Mouse (Mus musculus): ENCODE data around the gene Tasp1. TPM values are rescaled to one million over a fixed set of nuclear protein-coding genes. Genes with fewer than 3 reads are reported as not detected.
"Not testable (repeated sequence)": the region's sequence is repeated elsewhere in the genome, so short reads cannot be mapped to it uniquely, and the experiment has no call there.

Gene Tasp1
- total RNA-seq, 2 experiments from 2014 or later = 5.2 to 6.7 TPM

DNA sequence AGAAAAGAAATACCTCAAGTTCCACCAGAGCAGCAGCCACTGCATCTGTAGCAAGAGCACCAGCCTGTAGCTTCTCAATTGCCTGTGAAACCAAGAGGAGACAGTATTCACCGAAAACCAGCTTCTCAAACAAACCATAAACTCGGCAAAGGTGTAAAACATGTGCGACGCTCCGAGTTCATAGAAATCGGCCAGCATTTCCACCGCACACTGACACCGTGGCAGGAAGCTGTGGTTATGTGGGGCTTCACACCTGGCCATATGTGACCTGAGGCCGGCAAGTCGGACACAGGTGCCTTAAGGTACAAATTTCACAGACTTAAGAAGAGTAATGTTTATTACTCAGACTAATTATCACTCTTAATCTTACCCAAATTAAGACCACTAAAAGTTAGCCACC, 24.5 kb downstream of the Tasp1 start:
- DNase-seq = no peak
- Histone ChIP-seq H3K4me3 (no peak overlapping the region), H3K27ac (no peak overlapping the region)
- intact Hi-C loops (cut with DNase I) = no loop called here
- no peak for TF ChIP-seq CTCF (IDR thresholded peaks at IDR 0.05)

DNA sequence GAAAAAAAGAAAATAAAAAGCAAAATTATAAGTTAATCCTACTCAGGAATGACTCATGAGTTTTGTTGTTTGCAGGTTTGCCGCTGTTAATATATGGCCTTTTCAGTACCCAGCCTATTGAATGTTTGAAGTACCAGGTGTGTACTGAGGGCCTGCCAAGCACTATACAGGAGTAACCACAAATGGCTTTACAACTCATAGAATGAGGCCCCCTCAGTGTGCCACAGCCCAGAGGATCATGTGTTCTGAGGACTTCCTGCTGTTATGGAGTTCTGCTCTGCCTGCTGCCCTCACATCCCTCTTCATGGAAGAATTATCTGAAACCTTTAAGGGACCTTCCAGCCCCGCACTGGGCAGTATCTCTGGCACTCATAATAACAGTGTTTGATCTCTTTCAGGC, 29.1 kb downstream of the Tasp1 start:
- TF ChIP-seq CTCF (IDR thresholded peaks at IDR 0.05) = no peak
- intact Hi-C loops (cut with DNase I) = no loop called here
- H3K4me3 ChIP-seq = no peak overlapping the region
- DNase-seq = no peak
- no peak overlapping the region for H3K27ac ChIP-seq

DNA sequence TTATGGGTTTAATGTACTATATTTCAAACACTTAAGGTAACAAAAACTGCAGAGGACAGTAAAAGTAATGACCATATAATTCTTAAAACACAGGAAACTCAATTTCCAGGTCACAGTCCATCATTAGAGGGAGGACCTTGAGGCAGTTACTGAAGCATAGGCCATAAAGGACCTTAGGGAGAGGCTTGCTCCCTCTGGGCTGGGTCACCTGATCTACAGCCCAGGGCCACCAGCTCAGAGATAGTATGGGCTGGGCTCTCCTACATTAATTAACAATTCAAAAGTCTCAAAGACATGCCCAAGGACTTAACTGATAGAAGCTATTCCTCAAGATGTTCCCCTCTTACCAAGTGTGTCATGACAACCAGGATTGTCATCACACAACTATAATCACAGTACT, 29.8 kb downstream of the Tasp1 start:
- intact Hi-C loops (cut with DNase I) = no loop called here
- H3K27ac ChIP-seq = no peak overlapping the region
- no peak for TF ChIP-seq CTCF (IDR thresholded peaks at IDR 0.05)

DNA sequence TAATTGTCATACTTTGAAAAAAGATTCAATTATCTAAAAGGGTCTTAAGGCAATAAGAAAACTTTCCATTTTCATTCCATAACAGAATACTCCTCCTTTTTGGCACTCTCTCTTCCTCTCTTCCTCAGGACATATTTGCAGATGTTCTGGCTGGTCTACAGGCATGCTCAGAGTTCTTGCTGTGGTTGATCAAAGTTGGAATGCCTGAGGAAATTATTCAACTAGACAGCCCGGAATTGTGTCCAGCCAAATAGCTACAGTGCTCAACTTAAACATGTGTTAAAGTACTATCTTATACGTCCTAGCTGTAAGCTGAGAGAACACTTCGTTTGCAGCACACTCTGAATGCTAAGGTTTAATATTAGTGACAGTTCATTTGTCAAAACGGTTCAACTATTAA, 41.7 kb downstream of the Tasp1 start:
- Histone ChIP-seq H3K27ac (no peak overlapping the region), H3K4me3 (no peak overlapping the region)
- intact Hi-C loops (cut with DNase I) = no loop called here
- no peak for DNase-seq
- TF ChIP-seq CTCF (IDR thresholded peaks at IDR 0.05) = no peak

More for the DNA sequence above, 29.8 kb downstream of the Tasp1 start:
- H3K4me3 ChIP-seq = no peak overlapping the region
- no peak for DNase-seq

DNA sequence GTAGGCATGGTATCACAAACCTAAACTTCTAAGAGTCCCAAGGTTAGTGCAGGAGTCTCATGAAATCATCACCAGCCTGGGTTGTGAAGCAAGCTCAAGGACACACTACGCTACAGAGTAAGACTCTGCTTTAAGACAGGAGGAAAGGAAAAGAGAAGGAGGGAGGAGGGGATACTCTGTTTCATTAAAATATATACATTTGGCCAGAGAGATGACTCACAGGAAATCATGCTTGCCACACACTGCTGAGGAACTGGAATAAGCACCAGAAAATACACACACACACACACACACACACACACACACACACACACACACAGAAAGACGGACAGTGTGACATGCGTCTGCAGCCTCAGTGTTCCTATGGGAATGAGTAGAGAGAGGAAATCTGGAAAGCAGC, 59.2 kb downstream of the Tasp1 start:
- no peak for TF ChIP-seq CTCF (IDR thresholded peaks at IDR 0.05)
- no peak for DNase-seq
- intact Hi-C loops (cut with DNase I) = no loop called here
- H3K27ac ChIP-seq = no peak overlapping the region
- H3K4me3 ChIP-seq = no peak overlapping the region

DNA sequence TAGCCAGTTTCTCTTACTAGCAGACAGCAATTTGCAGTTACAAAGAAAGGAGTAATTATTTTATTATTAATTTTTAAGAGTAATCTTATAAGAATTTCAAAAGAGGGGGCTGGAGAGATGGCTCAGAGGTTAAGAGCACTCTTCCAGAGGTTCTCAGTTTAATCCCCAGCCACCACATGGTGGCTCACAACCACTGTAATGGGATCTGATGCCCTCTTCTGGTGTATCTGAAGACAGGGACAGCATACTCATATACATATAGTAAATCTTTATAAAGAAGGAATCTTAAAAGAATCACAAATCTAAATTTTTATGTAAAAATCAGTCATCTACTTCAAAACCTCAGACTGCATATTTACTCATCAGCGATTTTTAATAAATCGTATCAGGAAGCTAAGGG, 68.4 kb downstream of the Tasp1 start:
- no peak overlapping the region for H3K4me3 ChIP-seq
- intact Hi-C loops (cut with DNase I) = no loop called here
- TF ChIP-seq CTCF (IDR thresholded peaks at IDR 0.05) = no peak
- no peak overlapping the region for H3K27ac ChIP-seq
- DNase-seq = no peak

DNA sequence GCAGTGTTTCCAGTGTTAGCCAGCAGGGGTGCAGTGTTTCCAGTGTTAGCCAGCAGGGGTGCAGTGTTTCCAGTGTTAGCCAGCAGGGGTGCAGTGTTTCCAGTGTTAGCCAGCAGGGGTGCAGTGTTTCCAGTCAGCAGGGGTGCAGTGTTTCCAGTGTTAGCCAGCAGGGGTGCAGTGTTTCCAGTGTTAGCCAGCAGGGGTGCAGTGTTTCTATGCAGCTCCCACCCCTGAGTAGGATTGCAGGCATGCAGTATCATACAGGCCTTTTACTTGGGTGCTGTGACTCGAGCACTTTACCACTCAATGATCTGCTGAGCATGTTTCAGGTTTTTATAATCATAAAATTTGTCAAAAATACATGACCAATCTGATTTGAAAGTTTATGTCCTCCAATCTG, 76.7 kb downstream of the Tasp1 start:
- H3K27ac ChIP-seq; H3K4me3 ChIP-seq; intact Hi-C loops (cut with DNase I); DNase-seq: not testable (repeated sequence)
- peak; percentile 10; the same call in 1 of the 2 replicates for TF ChIP-seq CTCF (IDR thresholded peaks at IDR 0.05)

DNA sequence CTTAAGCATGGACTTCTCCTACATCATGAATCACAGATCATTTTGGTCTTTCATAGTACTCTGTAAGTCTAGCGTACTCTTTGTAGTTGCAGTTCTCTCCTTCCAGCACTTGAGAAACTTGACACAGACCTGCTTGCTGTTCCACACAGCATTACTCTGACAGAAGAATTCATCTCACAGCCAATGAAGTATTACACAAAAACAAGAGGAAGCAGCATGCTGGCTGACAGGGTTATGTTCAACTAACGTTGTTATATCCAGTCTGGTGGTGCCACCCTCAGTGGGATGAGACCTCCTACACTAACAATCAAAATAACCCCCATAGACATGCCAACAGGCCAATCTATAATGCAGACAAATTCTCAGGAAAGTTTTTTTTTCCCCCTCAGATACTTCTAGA, 99.2 kb downstream of the Tasp1 start:
- no peak overlapping the region for H3K4me3 ChIP-seq
- H3K27ac ChIP-seq = no peak overlapping the region
- TF ChIP-seq CTCF (IDR thresholded peaks at IDR 0.05) = no peak
- DNase-seq = no peak
- intact Hi-C loops (cut with DNase I) = no loop called here

DNA sequence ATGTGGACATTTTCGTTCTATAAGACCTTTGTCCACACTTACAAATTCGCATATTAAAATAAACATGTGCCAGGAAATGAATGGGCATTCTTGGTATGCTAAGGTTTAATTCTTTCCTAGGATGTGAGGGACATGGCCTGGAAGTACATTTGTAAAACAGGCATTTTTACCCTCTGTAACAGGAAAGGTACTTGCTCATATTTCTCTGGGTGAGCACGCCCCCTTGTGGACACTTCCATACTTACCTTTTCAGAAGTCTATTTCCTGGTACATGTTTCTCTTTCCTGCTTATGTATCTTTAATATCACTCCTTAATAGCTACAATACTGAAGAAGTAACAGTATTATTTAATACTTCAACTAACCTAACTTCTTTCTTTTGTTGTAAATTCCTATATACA, 100.3 kb downstream of the Tasp1 start:
- no peak overlapping the region for H3K4me3 ChIP-seq
- intact Hi-C loops (cut with DNase I) = no loop called here
- TF ChIP-seq CTCF (IDR thresholded peaks at IDR 0.05) = peak; percentile 66
- peak; percentile 29 for DNase-seq
- H3K27ac ChIP-seq = no peak overlapping the region

DNA sequence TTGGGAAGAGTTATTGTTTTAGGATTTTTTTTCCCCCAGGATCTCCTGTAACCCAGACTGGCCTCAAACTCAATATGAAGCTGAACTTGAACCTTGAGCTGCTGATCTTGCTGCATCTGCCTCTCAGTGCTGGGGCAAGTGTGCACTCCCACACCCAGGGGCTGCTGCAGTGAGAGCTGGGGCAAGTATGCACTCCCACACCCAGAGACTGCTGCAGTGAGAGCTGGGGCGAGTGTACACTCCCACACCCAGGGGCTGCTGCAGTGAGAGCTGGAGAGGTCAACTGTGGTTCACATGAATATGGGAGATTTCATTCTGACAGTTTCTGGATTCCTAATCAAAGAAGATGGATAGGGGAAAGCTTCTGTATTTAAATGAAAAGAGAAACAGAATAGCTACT, 117.8 kb downstream of the Tasp1 start:
- Histone ChIP-seq H3K27ac (no peak overlapping the region), H3K4me3 (no peak overlapping the region)
- no peak for DNase-seq
- no peak for TF ChIP-seq CTCF (IDR thresholded peaks at IDR 0.05)
- intact Hi-C loops (cut with DNase I) = no loop called here

DNA sequence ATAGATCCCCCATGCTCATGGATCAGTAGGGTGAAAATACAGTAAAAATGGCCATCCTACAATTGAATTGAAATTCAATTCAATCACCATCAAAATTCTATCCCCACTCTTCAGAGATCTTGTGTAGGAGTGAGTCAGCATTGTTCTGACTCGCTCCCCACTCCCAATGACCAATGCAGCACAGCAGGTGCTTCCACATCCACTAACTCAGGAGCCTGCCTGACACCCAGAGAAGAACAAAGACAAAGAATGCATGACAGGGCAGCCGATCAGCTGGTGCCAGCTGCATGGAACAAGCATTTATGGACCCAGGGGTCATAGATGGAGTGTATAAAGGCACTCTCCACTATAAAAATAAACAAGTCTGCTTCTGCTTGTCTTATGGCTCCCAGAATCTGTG, 129.0 kb downstream of the Tasp1 start:
- no peak overlapping the region for H3K27ac ChIP-seq
- no peak for DNase-seq
- H3K4me3 ChIP-seq = no peak overlapping the region
- no peak for TF ChIP-seq CTCF (IDR thresholded peaks at IDR 0.05)
- intact Hi-C loops (cut with DNase I) = no loop called here

DNA sequence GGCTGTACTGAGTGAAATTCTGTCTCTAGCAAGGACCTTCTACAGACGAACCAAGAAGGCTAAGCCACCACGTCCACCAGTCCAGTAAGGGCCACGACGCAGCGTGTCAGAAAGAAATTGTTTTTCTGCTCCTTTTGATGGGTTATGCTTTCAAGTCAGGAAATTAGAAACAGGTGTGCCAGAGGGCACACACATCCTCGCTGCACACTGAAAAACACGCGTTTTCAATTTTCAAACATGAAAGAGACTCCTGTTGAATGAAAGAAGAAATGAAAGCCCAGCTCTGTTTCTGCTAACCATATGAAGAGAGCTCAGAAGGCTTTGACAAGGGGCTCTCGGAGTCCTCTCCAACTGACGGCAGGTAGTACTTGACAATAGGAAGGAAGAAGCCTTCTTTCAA, 132.0 kb downstream of the Tasp1 start:
- no peak for TF ChIP-seq CTCF (IDR thresholded peaks at IDR 0.05)
- Histone ChIP-seq H3K27ac (no peak overlapping the region), H3K4me3 (no peak overlapping the region)
- intact Hi-C loops (cut with DNase I) = no loop called here
- no peak for DNase-seq

DNA sequence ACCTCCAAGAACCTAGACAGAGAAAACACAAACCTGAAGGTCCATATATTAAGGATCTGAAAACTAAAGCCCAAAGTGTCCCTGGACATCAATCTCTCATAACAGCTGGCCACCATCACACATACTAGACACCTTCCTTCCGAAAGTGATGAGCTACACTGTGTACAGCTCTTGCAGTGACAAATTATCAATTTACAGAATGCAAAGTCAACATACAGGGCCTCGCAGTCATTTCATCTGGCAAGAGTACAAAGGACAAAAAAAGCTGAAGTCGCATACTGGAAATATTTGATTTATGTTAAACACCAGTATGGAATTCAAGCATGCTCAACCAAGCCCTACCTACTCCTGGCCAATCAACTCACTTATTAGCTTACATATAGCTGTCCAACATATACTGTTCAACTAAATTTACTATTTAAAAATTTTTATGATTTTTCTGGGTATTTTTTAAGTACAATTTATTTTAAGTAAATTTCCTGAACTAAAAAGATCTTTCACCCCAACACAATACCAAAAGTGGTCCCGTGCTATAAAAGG, 132.5 kb downstream of the Tasp1 start:
- Histone ChIP-seq H3K4me3 (no peak overlapping the region), H3K27ac (no peak overlapping the region)
- intact Hi-C loops (cut with DNase I) = no loop called here
- no peak for TF ChIP-seq CTCF (IDR thresholded peaks at IDR 0.05)
- DNase-seq = no peak

DNA sequence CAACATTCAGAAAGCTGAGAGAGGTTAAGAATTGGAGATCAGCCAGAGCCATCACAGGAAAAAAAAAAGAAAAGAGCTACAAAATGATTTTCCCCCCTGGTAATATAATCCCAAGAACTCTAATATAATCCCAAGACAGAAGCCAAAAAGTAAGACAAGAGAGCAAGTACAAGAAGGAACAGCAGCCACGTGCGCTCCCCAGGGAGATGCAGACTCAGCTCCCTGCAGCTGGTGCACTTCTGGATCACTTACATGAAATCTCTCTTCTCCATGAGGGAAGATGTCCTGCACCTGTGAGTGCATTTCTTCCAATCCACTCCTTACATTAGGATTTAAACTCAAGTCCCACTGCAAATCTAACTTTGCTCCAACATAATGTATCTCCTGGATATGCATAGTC, 134.4 kb downstream of the Tasp1 start:
- H3K4me3 ChIP-seq = no peak overlapping the region
- no peak for TF ChIP-seq CTCF (IDR thresholded peaks at IDR 0.05)
- no peak overlapping the region for H3K27ac ChIP-seq
- no peak for DNase-seq
- intact Hi-C loops (cut with DNase I) = no loop called here

DNA sequence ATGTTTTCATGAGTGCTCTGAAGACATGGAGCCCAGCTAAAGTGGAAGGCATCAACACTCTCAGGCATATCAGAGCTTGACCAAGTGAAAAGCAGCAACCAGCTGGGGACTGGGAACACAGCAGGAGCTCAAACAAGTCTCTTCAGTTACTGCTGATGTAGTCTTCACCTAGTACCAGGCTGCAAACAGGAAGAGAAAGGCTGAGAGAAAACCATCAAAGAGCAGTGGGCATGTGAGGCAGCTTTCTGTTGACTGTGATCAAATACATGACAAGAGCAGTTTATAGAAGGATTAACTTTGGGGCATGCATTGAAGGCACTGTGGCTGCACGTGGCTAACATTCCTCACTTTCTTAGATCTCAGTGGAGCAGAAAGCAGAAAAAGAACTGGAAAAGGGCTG, 141.7 kb downstream of the Tasp1 start:
- intact Hi-C loops (cut with DNase I) = no loop called here
- H3K4me3 ChIP-seq = no peak overlapping the region
- DNase-seq = no peak

DNA sequence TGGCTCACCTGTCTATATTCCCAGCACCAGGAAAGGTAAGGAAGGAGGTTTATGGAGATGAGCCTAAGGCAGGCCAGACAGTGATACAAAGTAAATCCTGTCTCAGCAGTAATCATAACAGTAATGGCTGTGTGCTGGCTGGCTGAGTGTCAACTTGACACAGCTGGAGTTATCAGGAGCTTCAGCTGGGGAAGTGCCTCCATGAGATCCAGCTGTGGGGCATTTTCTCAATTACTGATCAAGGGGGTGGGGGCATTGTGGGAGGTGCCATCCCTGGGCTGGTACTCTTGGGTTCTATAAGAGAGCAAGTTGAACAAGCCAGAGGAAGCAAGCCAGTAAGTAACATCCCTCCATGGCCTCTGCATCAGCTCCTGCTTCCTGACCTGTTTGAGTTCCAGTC, 145.2 kb downstream of the Tasp1 start:
- H3K27ac ChIP-seq; intact Hi-C loops (cut with DNase I); DNase-seq; H3K4me3 ChIP-seq: not testable (repeated sequence)

More for the DNA sequence above, 141.7 kb downstream of the Tasp1 start:
- TF ChIP-seq CTCF (IDR thresholded peaks at IDR 0.05) = no peak
- H3K27ac ChIP-seq = no peak overlapping the region
